Mouse (Mus musculus): Measurements from ENCODE around the gene Gm30191.
A peak's percentile ranks its signal among the peaks of the same experiment; 100 is the strongest.
"Not testable (repeated sequence)": the region's sequence is repeated elsewhere in the genome, so short reads cannot be mapped to it uniquely, and the experiment has no call there.

The Gm30191 gene

DNA sequence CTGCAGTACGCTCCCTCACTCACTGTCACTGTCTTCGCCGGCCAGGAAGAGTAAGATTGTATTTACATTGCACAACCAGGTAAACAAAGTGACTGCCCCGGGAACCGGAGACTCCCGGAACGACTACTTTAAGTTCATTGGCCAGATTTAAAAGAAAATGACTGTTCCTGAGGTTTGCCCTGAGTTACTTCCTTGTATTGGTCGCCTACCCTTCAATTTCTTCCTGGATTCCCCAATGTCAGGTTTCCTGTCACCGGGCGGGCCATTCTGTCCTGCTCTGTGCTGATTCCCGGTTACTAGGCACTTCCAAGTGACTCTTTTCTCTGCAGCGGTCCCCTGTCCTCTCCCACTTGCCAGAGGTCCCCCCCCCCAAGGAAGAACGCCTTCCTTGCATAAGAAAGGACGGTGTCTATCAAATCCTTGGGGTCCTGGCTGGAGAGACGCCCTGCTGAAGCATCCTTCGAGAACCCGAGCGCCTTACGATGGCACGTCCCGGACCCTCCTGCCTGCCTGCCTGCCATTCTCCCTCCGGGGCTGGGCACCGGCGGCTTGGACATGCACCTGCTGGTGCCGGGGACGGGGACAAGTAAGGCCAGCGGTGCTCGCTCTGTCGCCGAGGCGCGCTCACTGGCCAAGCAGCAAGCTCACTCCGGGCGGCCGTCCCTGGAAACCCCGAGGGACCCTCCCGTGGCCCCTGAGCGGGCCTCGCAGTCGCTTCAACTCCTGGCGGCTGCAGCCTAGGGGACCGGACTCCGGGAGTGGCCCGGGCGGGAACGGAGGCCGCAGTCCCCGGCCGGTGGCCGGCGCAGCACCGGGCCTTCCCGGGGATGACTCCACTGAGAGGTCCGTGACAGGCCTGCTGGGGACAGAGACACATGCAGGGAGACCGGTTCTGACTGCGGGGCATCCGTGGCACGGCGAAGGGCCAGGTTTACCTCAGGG is 39.8 kb downstream of the Gm30191 start:
- DNase-seq (ENCODE audit: low spot score in 2 of 2), result no peak

DNA sequence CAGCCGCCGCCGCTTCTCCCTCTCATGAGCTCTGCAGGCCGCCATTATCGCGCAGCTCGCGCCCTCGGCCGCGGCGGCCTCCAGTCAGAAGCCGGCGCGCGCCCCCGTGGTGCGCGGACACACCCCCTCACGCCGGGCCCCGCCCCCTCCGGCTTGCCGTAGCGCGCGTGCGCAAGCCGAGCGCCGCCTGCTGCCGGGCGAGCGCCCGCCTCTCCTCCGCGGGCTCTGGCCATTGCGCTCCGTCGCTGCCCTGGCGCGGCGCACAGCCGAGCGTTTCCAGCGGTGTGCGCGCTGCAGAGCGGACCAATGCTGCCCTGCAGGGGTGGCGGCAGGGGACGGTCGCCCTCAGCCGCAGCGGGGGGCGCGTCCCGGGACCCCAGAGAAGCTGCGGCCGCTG is 40.4 kb downstream of the Gm30191 start:
- DNase-seq (ENCODE audit: low spot score in 2 of 2), result peak; percentile 97 to 98

- DNase-seq (ENCODE audit: low spot score in 2 of 2), result peak; percentile 69 to 74
These were observed 40.9 kb downstream of the Gm30191 start, which contains the start of gene Pdik1l for GRCm38 (mm10) chr4:134287575-134288025. Gene Pdik1l (minus strand): TSS chr4:134287895.

- no peak for DNase-seq (ENCODE audit: low spot score in 2 of 2)
These were observed 41.9 kb downstream of the Gm30191 start for GRCm38 (mm10) chr4:134288397-134289256.

- DNase-seq (ENCODE audit: low spot score in 2 of 2), result peak; percentile 55 to 75
These were observed 45.3 kb downstream of the Gm30191 start for GRCm38 (mm10) chr4:134292067-134292466.

DNA sequence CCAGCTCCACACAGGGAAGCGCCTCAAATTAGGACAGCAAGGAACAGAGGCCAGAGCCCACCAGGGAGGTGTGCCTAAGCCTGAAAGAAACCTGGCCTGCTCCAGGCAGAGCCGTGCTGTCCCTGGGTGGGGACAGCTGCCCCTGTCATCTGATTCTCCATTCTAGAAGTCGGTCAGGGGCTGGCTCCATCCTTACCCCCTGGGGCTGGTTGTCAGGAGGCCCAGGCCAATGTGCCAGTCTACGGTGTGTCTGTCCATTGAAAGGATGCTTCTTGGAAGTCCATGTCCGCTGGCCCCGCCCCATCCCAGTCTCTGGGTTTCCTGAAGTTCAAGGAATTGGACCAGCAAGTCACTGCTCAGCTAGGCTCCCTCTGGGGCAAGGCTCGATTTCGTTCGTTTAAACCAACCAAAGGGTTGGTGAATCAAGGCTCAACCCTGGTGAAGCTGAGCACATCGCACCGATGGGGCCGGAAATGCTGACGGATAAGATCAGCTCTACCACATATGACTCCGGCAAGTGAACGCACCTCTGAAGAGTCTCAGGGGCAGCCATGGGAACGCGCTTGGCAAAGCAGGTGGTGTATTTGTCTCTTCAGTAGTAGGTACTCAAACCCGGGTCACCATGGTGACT is 46.4 kb downstream of the Gm30191 start:
- DNase-seq (ENCODE audit: low spot score in 2 of 2), result no peak

GRCm38 (mm10) chr4:134293692-134294163 is 47.0 kb downstream of the Gm30191 start:
- no peak for DNase-seq (ENCODE audit: low spot score in 2 of 2)

GRCm38 (mm10) chr4:134296096-134296495 is 49.4 kb downstream of the Gm30191 start:
- DNase-seq (ENCODE audit: low spot score in 2 of 2), result not testable (repeated sequence)

- no peak for DNase-seq (ENCODE audit: low spot score in 2 of 2)
These were observed 49.8 kb downstream of the Gm30191 start for GRCm38 (mm10) chr4:134296523-134296922.

DNA sequence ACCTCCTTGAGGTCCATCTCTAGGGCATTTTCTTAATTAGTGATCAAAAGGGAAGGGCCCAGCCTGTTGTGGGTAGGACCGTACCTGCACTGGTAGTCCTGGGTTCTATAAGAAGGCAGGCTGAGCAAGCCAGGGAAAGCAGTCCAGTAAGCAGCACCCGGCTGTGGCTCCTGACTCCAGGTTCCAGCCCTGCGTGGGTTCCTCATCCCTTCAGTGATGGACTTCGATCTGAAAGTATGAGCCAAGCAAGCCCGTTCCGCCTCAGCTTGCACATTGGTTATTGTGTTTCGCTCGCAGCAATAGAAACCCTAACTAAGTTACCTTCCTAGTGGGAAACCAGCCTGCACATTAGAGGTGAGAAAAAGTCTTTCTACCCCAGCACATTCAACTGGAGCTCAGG is 50.6 kb downstream of the Gm30191 start:
- DNase-seq (ENCODE audit: low spot score in 2 of 2), result no peak

GRCm38 (mm10) chr4:134298626-134299497 is 52.1 kb downstream of the Gm30191 start:
- DNase-seq (ENCODE audit: low spot score in 2 of 2), result no peak

DNA sequence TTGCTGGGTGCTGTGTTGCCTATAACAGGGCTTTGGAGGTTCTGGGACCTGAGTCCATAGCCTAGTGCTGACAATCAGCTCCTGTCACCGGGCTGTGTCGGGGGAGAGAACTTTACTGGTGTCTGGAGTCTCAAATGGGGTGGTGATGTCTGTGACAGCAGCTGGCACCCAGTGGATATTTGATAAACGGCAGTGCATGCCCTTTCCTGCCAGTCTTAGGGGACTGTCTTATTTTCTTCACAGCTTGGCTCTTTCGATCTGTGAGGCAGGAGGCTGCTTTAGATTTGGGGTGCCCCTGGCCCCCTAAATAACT is 52.7 kb downstream of the Gm30191 start:
- DNase-seq (ENCODE audit: low spot score in 2 of 2), result no peak

Measured in urinary bladder, postnatal 4 days (tissue).